In genomic region chr11:31615107-31615811, GRCm38 (mm10) we compare ENCODE assay signal across 8 mouse cellular contexts. TPM values are rescaled to one million over a fixed set of nuclear protein-coding genes. Genes with fewer than 3 reads are reported as not detected.
DNase-seq lines count a peak whose midpoint lies in the region; ATAC-seq and TF ChIP-seq lines count a peak whose summit lies in the region.

No protein-coding gene starts in this region.

- intact Hi-C loops in gastrocnemius, postnatal 14 days (cut with DNase I; ENCODE audit: low total_unique reads): no loop called here

- TF ChIP-seq CTCF in CH12.LX (conservative IDR thresholded peaks at IDR 0.05 in 1 of 2, IDR thresholded peaks at IDR 0.05 in 1 of 2; ENCODE audit: low read depth in 2 of 2, low read length in 2 of 2): peak; percentile 93 to 98
- peak; percentile 86 for TF ChIP-seq CTCF in liver, postnatal 0 days (IDR thresholded peaks at IDR 0.05; ENCODE audit: low read depth)

- peak; percentile 91 for TF ChIP-seq RAD21 in CH12.LX (IDR thresholded peaks at IDR 0.05; ENCODE audit: low read depth, low read length)

- H3K27me3 ChIP-seq in CH12.LX (replicated peaks): no peaks in the 10 kb centered on the region
- no peaks in the 10 kb centered on the region for H3K27me3 ChIP-seq in liver, postnatal 0 days (ENCODE audit: insufficient read depth, low read length)
- H3K27me3 ChIP-seq in neural tube, embryonic 14.5 days (ENCODE audit: control insufficient read depth, insufficient read depth, low read length): no peaks in the 10 kb centered on the region

- H3K4me2 ChIP-seq in CH12.LX (ENCODE audit: insufficient read depth, low read depth, poor library complexity, severe bottlenecking): no peak overlapping the region
- no peak overlapping the region for H3K4me2 ChIP-seq in liver, postnatal 0 days (ENCODE audit: low read depth, low read length)
- no peak overlapping the region for H3K4me2 ChIP-seq in neural tube, embryonic 14.5 days (ENCODE audit: low read depth, low read length)

- in situ Hi-C loops in CH12.LX (cut with MboI; ENCODE audit: low pct_ligation_motif_present, low pct_unique_long_range_greater_than_20kb, low sequenced_read_pairs): loop anchor here (10.0 to 25.0 kb wide), 2 partner anchors 360 to 928 kb away; no protein-coding TSS in a partner anchor

- 62% methylated on average over 10 of the region's 10 CpGs for WGBS in liver, postnatal 0 days (ENCODE audit: insufficient replicate concordance)
- WGBS in neural tube, embryonic 14.5 days: 54% methylated on average over 10 of the region's 10 CpGs

- TF ChIP-seq EP300 in CH12.LX (IDR thresholded peaks at IDR 0.05; ENCODE audit: low read length): no peak
- no peak for TF ChIP-seq EP300 in liver, postnatal 0 days (IDR thresholded peaks at IDR 0.05; ENCODE audit: low read depth)

- H3K9me3 ChIP-seq in CH12.LX (replicated peaks; ENCODE audit: low read length): no peaks in the 10 kb centered on the region
- no peaks in the 10 kb centered on the region for H3K9me3 ChIP-seq in liver, postnatal 0 days (ENCODE audit: low read length)
- no peaks in the 10 kb centered on the region for H3K9me3 ChIP-seq in neural tube, embryonic 14.5 days (ENCODE audit: control insufficient read depth, low read length)

- no peaks in the 10 kb centered on the region for H3K79me2 ChIP-seq in CH12.LX (replicated peaks; ENCODE audit: control insufficient read depth, extremely low read depth, insufficient read depth, poor library complexity, severe bottlenecking)

- H3K4me3 ChIP-seq in CH12.LX (replicated peaks in 1 of 3; ENCODE audit: low read depth in 2 of 3, low read length in 2 of 3, poor library complexity in 1 of 3): no peak overlapping the region
- no peak overlapping the region for H3K4me3 ChIP-seq in liver, postnatal 0 days (ENCODE audit: low read depth, low read length)
- no peak overlapping the region for H3K4me3 ChIP-seq in neural tube, embryonic 14.5 days (ENCODE audit: low read depth, low read length)

- no peak for ATAC-seq in liver, postnatal 0 days
- peak; percentile 41 for ATAC-seq in neural tube, embryonic 14.5 days (ENCODE audit: low read depth)

- H3K4me1 ChIP-seq in CH12.LX (ENCODE audit: control insufficient read depth in 1 of 2, insufficient read depth in 2 of 2): peaks cover 0 to 14% of the 10 kb centered on the region in 2 experiments; a peak in 2 of 4 replicates
- H3K4me1 ChIP-seq in liver, postnatal 0 days (ENCODE audit: insufficient read depth): no peaks in the 10 kb centered on the region
- H3K4me1 ChIP-seq in neural tube, embryonic 14.5 days (ENCODE audit: control insufficient read depth, insufficient read depth, low read length): no peaks in the 10 kb centered on the region

- dilution Hi-C loops in CH12.LX (cut with MboI; ENCODE audit: extremely low pct_ligation_motif_present, extremely low pct_unique_long_range_greater_than_20kb, low sequenced_read_pairs): no loop called here

- no peak for TF ChIP-seq POLR2A in CH12.LX (IDR thresholded peaks at IDR 0.05; ENCODE audit: low read depth, low read length)

- H3K27ac ChIP-seq in CH12.LX (ENCODE audit: insufficient read depth, low read depth): no peak overlapping the region
- H3K27ac ChIP-seq in liver, postnatal 0 days (ENCODE audit: low read depth): no peak overlapping the region
- H3K27ac ChIP-seq in neural tube, embryonic 14.5 days (ENCODE audit: low read depth, low read length): no peak overlapping the region

- DNase-seq in CH12.LX (ENCODE audit: extremely low read depth): peak; percentile 77
- peak; percentile 37 to 82 for DNase-seq in adrenal gland, adult (ENCODE audit: inconsistent age in 2 of 2, low spot score in 1 of 2)
- peak; percentile 82 for DNase-seq in embryo, embryonic 10 days (ENCODE audit: low spot score)
- peak; percentile 39 for DNase-seq in gastrocnemius, postnatal 14 days
- peak; percentile 62 to 87 for DNase-seq in kidney, postnatal 25 days
- peak; percentile 56 for DNase-seq in liver, postnatal 0 days
- DNase-seq in thymus, postnatal 14 days: peak; percentile 47

- no peaks in the 10 kb centered on the region for H3K36me3 ChIP-seq in CH12.LX (replicated peaks in 1 of 2; ENCODE audit: control insufficient read depth in 1 of 2, insufficient read depth in 1 of 2, low read length in 1 of 2)
- H3K36me3 ChIP-seq in liver, postnatal 0 days (replicated peaks; ENCODE audit: insufficient read depth, low read length): no peaks in the 10 kb centered on the region
- H3K36me3 ChIP-seq in neural tube, embryonic 14.5 days (ENCODE audit: control insufficient read depth, insufficient read depth, low read length): no peaks in the 10 kb centered on the region

- H3K9ac ChIP-seq in CH12.LX (ENCODE audit: insufficient read depth, low read depth): no peak overlapping the region
- no peak overlapping the region for H3K9ac ChIP-seq in liver, postnatal 0 days (replicated peaks)
- H3K9ac ChIP-seq in neural tube, embryonic 14.5 days (replicated peaks; ENCODE audit: low read depth, low read length): no peak overlapping the region

TF ChIP-seq in CH12.LX, 34 proteins besides CTCF, POLR2A, EP300 and RAD21:
- TF ChIP-seq E2F4 (IDR thresholded peaks at IDR 0.05; ENCODE audit: insufficient replicate concordance, low read depth, low read length) (no peak), PAX5 (IDR thresholded peaks at IDR 0.05; ENCODE audit: low read length) (no peak), MAX (IDR thresholded peaks at IDR 0.05; ENCODE audit: low read length) (no peak), ZC3H11A (IDR thresholded peaks at IDR 0.05; ENCODE audit: low read depth, low read length) (0 out of 2 replicates have a peak, but pooled peaks have one; percentile 5), MAFK (IDR thresholded peaks at IDR 0.05; ENCODE audit: insufficient replicate concordance, low read length) (no peak), TCF12 (IDR thresholded peaks at IDR 0.05; ENCODE audit: low read depth, low read length) (no peak), ZMIZ1 (IDR thresholded peaks at IDR 0.05; ENCODE audit: low read depth, low read length) (no peak), BHLHE40 (IDR thresholded peaks at IDR 0.05; ENCODE audit: low read depth, low read length) (no peak), JUND (conservative IDR thresholded peaks at IDR 0.05; ENCODE audit: low read depth, low read length) (no peak), SMC3 (IDR thresholded peaks at IDR 0.05; ENCODE audit: low read depth, low read length) (peak; percentile 78), CHD1 (IDR thresholded peaks at IDR 0.05; ENCODE audit: low read depth, low read length) (no peak), GABPA (IDR thresholded peaks at IDR 0.05; ENCODE audit: insufficient replicate concordance, low read depth, low read length) (no peak), USF1 (IDR thresholded peaks at IDR 0.05; ENCODE audit: low read depth, low read length) (no peak)
TF ChIP-seq in CH12.LX: peak in this region for 2.

RNA-seq across cellular contexts. Expression of gene Bod1, which starts 56.4 kb away (rescaled TPM):
- total RNA-seq in CH12.LX (2012; rRNA removed): 33.2 and 36.8 TPM in 2 replicates
- total RNA-seq in CH12.LX (2014; rRNA removed): 35.8 and 38.2 TPM in 2 replicates
- 32.6 and 37.2 TPM in 2 replicates for polyA plus RNA-seq in CH12.LX (2012; ENCODE audit: insufficient read length, low read depth)
- 100 to 1,000 TPM; 105 to 109 TPM for total RNA-seq in gastrocnemius, postnatal 14 days (2021)
- 13.8 and 16.6 TPM in 2 replicates for polyA plus RNA-seq in liver, postnatal 0 days (2015; fragmentation: Nextera tagmentation; extraction: Ambion mirVana)
- 142 and 153 TPM in 2 replicates for polyA plus RNA-seq in neural tube, embryonic 14.5 days (2014; fragmentation: Nextera tagmentation; extraction: Ambion mirVana)
